Mouse (Mus musculus) liver, embryonic 14.5 days (tissue): ENCODE measurements around the gene Nfatc2. TPM values are rescaled to one million over a fixed set of nuclear protein-coding genes. Genes with fewer than 3 reads are reported as not detected.

Experiments
- ATAC-seq: fragments of 200-750 bp; cut with Nextera tagmentation; 2 replicates; pipeline ENCODE4 v1.8.0; 2017; ENCODE audit warnings: moderate number of reproducible peaks, mild to moderate bottlenecking, moderate library complexity; ENCODE audit not compliant: insufficient read depth
- DNase-seq, 3 experiments: peaks; one replicate each; pipeline ENCODE4 v3.0.0-alpha.2; 2012 to 2013; ENCODE audit warnings: low read depth in 3 of 3, low spot score in 3 of 3
- H3K27ac ChIP-seq: fragments of 300-500 bp; sonication (generic); 2 replicates; pipeline ENCODE4 v1.5.1; 2014; ENCODE audit warnings: moderate library complexity, mild to moderate bottlenecking, control low read depth, inconsistent platforms
- H3K27me3 ChIP-seq: fragments of 300-500 bp; sonication (generic); 2 replicates; pipeline ENCODE4 v1.6.1; 2014; ENCODE audit warnings: mild to moderate bottlenecking, low read length, moderate library complexity; ENCODE audit not compliant: control insufficient read depth, insufficient read depth
- H3K36me3 ChIP-seq: fragments of 300-500 bp; sonication (generic); replicated peaks from 2 replicates; pipeline ENCODE4 v1.6.1; 2014; ENCODE audit warnings: low read depth; ENCODE audit not compliant: control insufficient read depth, insufficient read depth
- H3K4me1 ChIP-seq, 2 experiments: fragments of 200-500 bp in 1 of 2; fragments of 300-500 bp in 1 of 2; sonication (generic) in 1 of 2; replicated peaks; 2 replicates each; pipeline ENCODE4 v1.6.1; 2012 to 2014; ENCODE audit warnings: antibody characterized with exemption in 1 of 2, inconsistent platforms in 1 of 2, low read length in 1 of 2; ENCODE audit not compliant: control insufficient read depth in 2 of 2, insufficient read depth in 2 of 2
- H3K4me2 ChIP-seq: fragments of 300-500 bp; sonication (generic); 2 replicates; pipeline ENCODE4 v1.6.1; 2014; ENCODE audit warnings: low read depth, mild to moderate bottlenecking, control low read depth, moderate library complexity
- H3K4me3 ChIP-seq, 2 experiments: fragments of 200-500 bp in 1 of 2; fragments of 300-500 bp in 1 of 2; sonication (generic) in 1 of 2; 2 replicates each; pipeline ENCODE4 v1.5.1; 2012 to 2014; ENCODE audit warnings: low read depth in 2 of 2, low read length in 2 of 2, mild to moderate bottlenecking in 2 of 2, control low read depth in 1 of 2, inconsistent platforms in 1 of 2, moderate library complexity in 1 of 2; ENCODE audit not compliant: insufficient read depth in 1 of 2
- H3K9ac ChIP-seq: fragments of 300-500 bp; sonication (generic); replicated peaks from 2 replicates; pipeline ENCODE4 v1.6.1; 2014; ENCODE audit warnings: mild to moderate bottlenecking, control low read depth, moderate library complexity
- H3K9me3 ChIP-seq: fragments of 300-500 bp; sonication (generic); 2 replicates; pipeline ENCODE4 v1.6.1; 2016; ENCODE audit warnings: low read length, mixed read lengths; ENCODE audit not compliant: control insufficient read depth
- CTCF ChIP-seq: IDR thresholded peaks from 2 replicates; pipeline ENCODE4 v1.5.1; 2016; ENCODE audit warnings: antibody characterized with exemption, low read depth, control low read depth
- EP300 ChIP-seq: IDR thresholded peaks from 2 replicates; pipeline ENCODE4 v1.6.1; 2016; ENCODE audit warnings: antibody characterized with exemption, low read depth
- WGBS: fragments of 180-500 bp; shearing (Covaris S2); extraction: QIAGEN DNeasy Blood & Tissue Kit; methylation state at CpG from one replicate; pipeline ENCODE4 v1.1.7; 2014; ENCODE audit not compliant: insufficient replicate concordance; 5-methylcytosine and 5-hydroxymethylcytosine counted together
- polyA plus RNA-seq, 2 experiments: library from polyadenylated mRNA; depleted of rRNA in 1 of 2; stranded (reverse) in 1 of 2; unstranded in 1 of 2; fragments of >200 nt; fragmentation: Nextera tagmentation in 1 of 2; extraction: Ambion mirVana in 1 of 2; gene quantifications; 2 replicates each; pipeline versions ENCODE4 v1.2.1 to v1.2.3; 2012 to 2014

Nfatc2 gene
- polyA plus RNA-seq, 2 experiments = 0.08 to 0.19 TPM

GRCm38 (mm10) chr2:168584408-168584807, 17.0 kb downstream of the Nfatc2 start:
- ATAC-seq = no peak
- DNase-seq = no peak
- WGBS = 61% methylated on average over 8 of the region's 8 CpGs
- Histone ChIP-seq H3K4me1 (peaks cover 0 to 12% of the 10 kb centered on the region in 2 experiments; a peak in 2 of 4 replicates), H3K27ac (no peak overlapping the region), H3K9me3 (no peaks in the 10 kb centered on the region), H3K36me3 (no peaks in the 10 kb centered on the region), H3K27me3 (peaks cover 5% of the 10 kb centered on the region), H3K9ac (no peak overlapping the region), H3K4me2 (no peak overlapping the region), H3K4me3 (no peak overlapping the region)
- TF ChIP-seq EP300 (no peak), CTCF (no peak)

- Histone ChIP-seq H3K4me3 (no peak overlapping the region), H3K4me1 (peaks cover 0 to 12% of the 10 kb centered on the region in 2 experiments; a peak in 2 of 4 replicates), H3K4me2 (no peak overlapping the region), H3K27ac (no peak overlapping the region), H3K27me3 (no peaks in the 10 kb centered on the region), H3K9ac (no peak overlapping the region), H3K9me3 (no peaks in the 10 kb centered on the region), H3K36me3 (no peaks in the 10 kb centered on the region)
- no peak for ATAC-seq
- WGBS = 18% methylated on average over 5 of the region's 5 CpGs
- TF ChIP-seq EP300 = no peak
- no peak for TF ChIP-seq CTCF
- no peak for DNase-seq
Measured at GRCm38 (mm10) chr2:168583084-168583483, 18.4 kb downstream of the Nfatc2 start.

- H3K4me1 ChIP-seq = peaks cover 0 to 12% of the 10 kb centered on the region in 2 experiments; a peak in 2 of 4 replicates
- no peak for DNase-seq
- TF ChIP-seq EP300 (no peak), CTCF (no peak)
- WGBS = 35% methylated on average over 6 of the region's 6 CpGs
- H3K36me3 ChIP-seq = no peaks in the 10 kb centered on the region
- no peak overlapping the region for H3K9ac ChIP-seq
- no peak overlapping the region for H3K4me3 ChIP-seq
- no peaks in the 10 kb centered on the region for H3K27me3 ChIP-seq
- ATAC-seq = no peak
- H3K27ac ChIP-seq = no peak overlapping the region
- no peaks in the 10 kb centered on the region for H3K9me3 ChIP-seq
- H3K4me2 ChIP-seq = no peak overlapping the region
Measured at GRCm38 (mm10) chr2:168581207-168581854, 20.1 kb downstream of the Nfatc2 start.

DNA sequence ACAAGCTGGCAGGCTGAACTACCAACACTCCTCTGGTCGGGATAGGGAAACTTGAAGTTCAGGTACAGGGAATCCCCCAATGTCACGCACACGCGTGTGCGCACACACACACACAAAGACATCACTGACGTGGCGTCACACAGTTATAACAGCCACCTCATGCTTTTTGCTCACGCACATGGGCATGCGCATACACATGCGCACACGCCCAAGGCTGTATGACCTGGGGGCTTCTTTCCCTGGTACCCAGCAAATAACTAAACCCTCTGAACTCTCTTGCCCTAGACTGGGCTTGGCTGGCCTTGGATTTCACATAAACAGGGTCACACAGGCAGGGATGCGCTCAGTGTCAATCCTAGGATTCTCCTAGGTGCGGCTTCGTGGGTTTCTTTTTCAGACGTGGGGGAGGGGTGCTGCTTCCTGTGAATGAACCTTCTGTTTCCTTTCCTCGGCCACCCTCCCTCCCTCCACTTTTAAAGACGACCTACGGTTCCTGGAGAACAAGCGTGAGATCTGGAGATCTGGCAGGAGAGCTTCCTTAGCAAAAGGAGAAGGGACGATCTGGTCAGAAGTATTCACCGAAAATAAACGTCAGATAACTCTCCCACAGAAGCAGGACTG, 21.1 kb downstream of the Nfatc2 start:
- H3K9me3 ChIP-seq = no peaks in the 10 kb centered on the region
- no peak for DNase-seq

GRCm38 (mm10) chr2:168579601-168580130, 21.8 kb downstream of the Nfatc2 start:
- DNase-seq = no peak
- no peak for TF ChIP-seq CTCF
- no peak for TF ChIP-seq EP300
- Histone ChIP-seq H3K9ac (no peak overlapping the region), H3K27me3 (no peaks in the 10 kb centered on the region), H3K4me1 (peaks cover 0 to 14% of the 10 kb centered on the region in 2 experiments; a peak in 2 of 4 replicates), H3K4me3 (no peak overlapping the region), H3K9me3 (no peaks in the 10 kb centered on the region), H3K27ac (no peak overlapping the region), H3K4me2 (no peak overlapping the region), H3K36me3 (no peaks in the 10 kb centered on the region)
- no peak for ATAC-seq
- 44% methylated on average over 15 of the region's 15 CpGs for WGBS

More for the DNA sequence above, 21.1 kb downstream of the Nfatc2 start:
- Histone ChIP-seq H3K4me3 (no peak overlapping the region), H3K27ac (no peak overlapping the region), H3K9ac (no peak overlapping the region), H3K4me1 (peaks cover 0 to 12% of the 10 kb centered on the region in 2 experiments; a peak in 2 of 4 replicates), H3K27me3 (no peaks in the 10 kb centered on the region), H3K4me2 (no peak overlapping the region), H3K36me3 (no peaks in the 10 kb centered on the region)
- TF ChIP-seq EP300 (no peak), CTCF (no peak)
- 37% methylated on average over 22 of the region's 22 CpGs for WGBS
- no peak for ATAC-seq
